In the genomic region with DNA sequence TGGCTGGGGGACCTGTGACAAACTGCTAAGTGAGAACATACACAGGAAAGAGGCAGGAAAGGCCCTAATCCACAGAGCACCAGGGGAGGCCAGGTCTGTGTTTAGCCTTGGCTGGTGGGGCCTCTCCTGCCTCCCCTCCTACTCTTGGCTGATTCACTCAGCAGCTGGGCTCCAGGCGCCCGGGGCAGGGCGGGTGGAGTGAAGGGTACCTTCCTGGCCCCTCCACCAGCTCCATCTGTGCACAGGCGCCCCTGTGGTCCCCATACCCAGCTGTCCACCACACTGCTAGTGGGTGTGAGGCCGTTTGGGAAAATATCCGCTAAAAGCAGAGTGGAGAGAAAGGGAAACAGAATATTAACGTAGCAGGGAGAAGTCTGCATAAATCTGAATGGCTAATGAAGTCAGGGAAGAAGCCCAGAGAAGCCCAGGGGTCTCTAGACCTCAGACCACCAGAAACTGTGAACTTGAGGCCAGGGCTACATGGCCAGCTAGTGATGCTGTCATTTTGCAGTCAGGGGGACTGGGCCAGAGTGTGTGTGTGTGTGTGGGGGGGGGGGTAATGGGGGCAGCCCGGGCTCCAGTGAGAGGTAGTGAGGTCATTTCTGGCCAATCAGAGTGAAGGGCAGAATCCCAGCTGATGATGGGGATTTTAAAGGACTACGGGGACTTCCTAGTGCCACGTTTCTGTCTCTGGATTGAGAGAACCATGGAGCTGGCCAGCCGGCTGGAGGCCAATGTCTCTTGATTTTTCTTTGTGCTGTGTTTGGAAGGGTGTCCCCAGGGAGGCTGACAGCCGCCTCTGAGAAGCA, we compare ENCODE assay signal across 8 mouse cellular contexts.
A peak's percentile ranks its signal among the peaks of the same experiment; 100 is the strongest.
DNase-seq lines count a peak whose midpoint lies in the region; ATAC-seq lines count a peak whose summit lies in the region.

No protein-coding gene starts in this region.

- H3K4me3 ChIP-seq in heart, embryonic 10.5 days = 0 out of 2 replicates have a peak overlapping the region, but pooled peaks have one; percentile 9
- H3K4me3 ChIP-seq in neural tube, embryonic 12.5 days = no peak overlapping the region

- no peak overlapping the region for H3K9ac ChIP-seq in neural tube, embryonic 12.5 days

- 14% methylated on average over 12 of the region's 12 CpGs for WGBS in heart, embryonic 10.5 days
- 6% methylated on average over 12 of the region's 12 CpGs for WGBS in neural tube, embryonic 12.5 days

- H3K27ac ChIP-seq in heart, embryonic 10.5 days = peak overlapping the region; percentile 67
- H3K27ac ChIP-seq in neural tube, embryonic 12.5 days = peak overlapping the region; percentile 80; the same call in 1 of the 2 replicates

- H3K36me3 ChIP-seq in heart, embryonic 10.5 days = no peaks in the 10 kb centered on the region
- no peaks in the 10 kb centered on the region for H3K36me3 ChIP-seq in neural tube, embryonic 12.5 days

- no peaks in the 10 kb centered on the region for H3K9me3 ChIP-seq in heart, embryonic 10.5 days
- no peaks in the 10 kb centered on the region for H3K9me3 ChIP-seq in neural tube, embryonic 12.5 days

- peak; percentile 93 for ATAC-seq in neural tube, embryonic 12.5 days (ENCODE audit: low FRiP score, low read depth)
- no peak for ATAC-seq in activated CD4-positive, CD25-positive, alpha-beta regulatory T cell, adult 4 months

- H3K4me1 ChIP-seq in heart, embryonic 10.5 days = peaks cover 28% of the 10 kb centered on the region
- peaks cover 22% of the 10 kb centered on the region for H3K4me1 ChIP-seq in neural tube, embryonic 12.5 days

- DNase-seq in adrenal gland, postnatal 10 days = peak; percentile 21
- no peak for DNase-seq in adrenal gland, adult 8-10 months
- DNase-seq in right cerebral cortex, postnatal 10 days (ENCODE audit: low spot score in 2 of 2) = peak; percentile 43 to 44
- no peak for DNase-seq in right cerebral cortex, postnatal 4 days
- no peak for DNase-seq in heart, embryonic 10.5 days (ENCODE audit: low spot score)
- peak; percentile 9 to 11 for DNase-seq in layer of hippocampus, postnatal 36 days

- peak overlapping the region; percentile 44 for H3K4me2 ChIP-seq in neural tube, embryonic 12.5 days (replicated peaks)

- H3K27me3 ChIP-seq in heart, embryonic 10.5 days (ENCODE audit: insufficient read depth, poor library complexity, severe bottlenecking) = no peaks in the 10 kb centered on the region
- no peaks in the 10 kb centered on the region for H3K27me3 ChIP-seq in neural tube, embryonic 12.5 days (replicated peaks)

Comparison
In these comparisons a context has a peak if more than half of its experiments do, and no peak if none do; other contexts are left out.
1. DNase-seq: peak in adrenal gland, postnatal 10 days (single experiment), right cerebral cortex, postnatal 10 days (2 of 2) and layer of hippocampus, postnatal 36 days (2 of 2); none in adrenal gland, adult 8-10 months (single experiment), right cerebral cortex, postnatal 4 days (single experiment) and heart, embryonic 10.5 days (single experiment).